ENCODE assay signal across 28 mouse cellular contexts in the genomic region with DNA sequence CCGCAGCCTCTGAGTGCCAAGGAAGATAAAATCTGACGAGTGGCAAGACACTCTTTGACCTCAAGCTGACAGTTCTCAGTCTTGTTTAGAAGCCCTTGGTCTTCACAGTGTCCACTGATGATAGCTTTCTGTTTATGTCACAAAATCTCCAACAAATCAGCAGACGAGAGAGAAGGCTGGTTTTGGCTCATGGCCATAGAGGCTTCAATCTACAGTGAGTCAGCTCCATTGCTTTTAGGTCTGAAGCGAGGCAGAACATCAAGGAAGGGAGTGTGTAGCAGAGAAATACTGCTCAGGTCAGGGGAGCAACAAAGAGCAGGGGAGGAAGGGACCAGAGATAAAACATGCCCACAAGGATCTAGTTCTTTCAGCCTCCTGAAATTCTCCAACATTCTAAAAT. TPM values are rescaled to one million over a fixed set of nuclear protein-coding genes. Genes with fewer than 3 reads are reported as not detected.
A peak's percentile ranks its signal among the peaks of the same experiment; 100 is the strongest.
DNase-seq lines count a peak whose midpoint lies in the region; ATAC-seq and TF ChIP-seq lines count a peak whose summit lies in the region.
"Had no signal": no experiment of that assay in that cellular context is flagged by ENCODE, and none has a peak within 500 bp of the region (broad histone marks: within the 10 kb centered on the region; RNA-seq: fewer than 3 reads in every experiment).

No protein-coding gene starts in this region.

- no peak for TF ChIP-seq EP300 in lung, postnatal 0 days (IDR thresholded peaks at IDR 0.05)

- H3K36me3 ChIP-seq in lung, postnatal 0 days (ENCODE audit: insufficient read depth, low read length) = no peaks in the 10 kb centered on the region
- no peaks in the 10 kb centered on the region for H3K36me3 ChIP-seq in forebrain, embryonic 13.5 days (ENCODE audit: poor library complexity, severe bottlenecking)
- H3K36me3 ChIP-seq: hindbrain, embryonic 10.5 days; hindbrain, embryonic 15.5 days; kidney, embryonic 15.5 days; limb, embryonic 12.5 days; liver, embryonic 15.5 days; midbrain, embryonic 12.5 days; neural tube, embryonic 13.5 days had no signal

- no peaks in the 10 kb centered on the region for H3K27me3 ChIP-seq in lung, postnatal 0 days (replicated peaks; ENCODE audit: insufficient read depth, low read length)
- H3K27me3 ChIP-seq in forebrain, embryonic 13.5 days = no peaks in the 10 kb centered on the region
- H3K27me3 ChIP-seq: hindbrain, embryonic 15.5 days; kidney, embryonic 15.5 days; limb, embryonic 12.5 days; liver, embryonic 15.5 days; midbrain, embryonic 12.5 days; neural tube, embryonic 13.5 days had no signal

- WGBS in lung, postnatal 0 days = 34% methylated on average over 4 of the region's 4 CpGs
- WGBS in forebrain, embryonic 13.5 days = 72% methylated on average over 4 of the region's 4 CpGs

- DNase-seq in adrenal gland, postnatal 10 days = peak; percentile 23
- DNase-seq in adrenal gland, postnatal 25 days = no peak
- DNase-seq in lung, postnatal 0 days (ENCODE audit: low spot score) = peak; percentile 50
- DNase-seq in lung, postnatal 36 days = no peak
- peak; percentile 29 for DNase-seq in 416B (ENCODE audit: low read depth)
- DNase-seq in urinary bladder, postnatal 14 days (ENCODE audit: low spot score) = no peak
- DNase-seq: cerebellum, adult 2 months; cerebellum, postnatal 25 days; heart, adult 2 months; heart, postnatal 14 days; kidney, adult 11 months; kidney, postnatal 25 days; right cerebral cortex, postnatal 4 days; thymus, adult 18-20 months; thymus, postnatal 36 days had no signal

- H3K9ac ChIP-seq in lung, postnatal 0 days (replicated peaks; ENCODE audit: low read depth) = no peak overlapping the region
- no peak overlapping the region for H3K9ac ChIP-seq in forebrain, embryonic 13.5 days
- H3K9ac ChIP-seq: hindbrain, embryonic 15.5 days; kidney, embryonic 15.5 days; limb, embryonic 12.5 days; liver, embryonic 15.5 days; midbrain, embryonic 12.5 days; neural tube, embryonic 13.5 days had no signal

- 0 out of 2 replicates have a peak, but pooled peaks cover 4% of the 10 kb centered on the region for H3K4me1 ChIP-seq in lung, postnatal 0 days (ENCODE audit: insufficient read depth, low read depth, low read length)
- no peaks in the 10 kb centered on the region for H3K4me1 ChIP-seq in forebrain, embryonic 13.5 days
- H3K4me1 ChIP-seq: kidney, embryonic 15.5 days; limb, embryonic 12.5 days had no signal

- no peaks in the 10 kb centered on the region for H3K9me3 ChIP-seq in lung, postnatal 0 days (ENCODE audit: low read length)
- no peaks in the 10 kb centered on the region for H3K9me3 ChIP-seq in forebrain, embryonic 13.5 days (replicated peaks)
- H3K9me3 ChIP-seq: hindbrain, embryonic 10.5 days; hindbrain, embryonic 15.5 days; kidney, embryonic 15.5 days; liver, embryonic 15.5 days; midbrain, embryonic 12.5 days; neural tube, embryonic 13.5 days had no signal

- H3K27ac ChIP-seq in lung, postnatal 0 days (ENCODE audit: low read length) = no peak overlapping the region
- no peak overlapping the region for H3K27ac ChIP-seq in forebrain, embryonic 13.5 days
- H3K27ac ChIP-seq: heart, adult 2 months; hindbrain, embryonic 10.5 days; hindbrain, embryonic 15.5 days; kidney, embryonic 15.5 days; limb, embryonic 12.5 days; liver, embryonic 15.5 days; midbrain, embryonic 12.5 days; neural tube, embryonic 13.5 days; stomach, postnatal 0 days had no signal

- ATAC-seq in lung, postnatal 0 days = peak; percentile 23; the same call in 1 of the 2 replicates
- peak; percentile 27; the same call in 1 of the 2 replicates for ATAC-seq in megakaryocyte, adult 5-6 weeks (ENCODE audit: poor library complexity, severe bottlenecking)
- no peak for ATAC-seq in forebrain, embryonic 13.5 days
- ATAC-seq: forebrain, embryonic 14.5 days; inflammation-experienced regulatory T-cells, adult 6 months had no signal

- H3K4me3 ChIP-seq in lung, postnatal 0 days (ENCODE audit: low read depth, low read length) = no peak overlapping the region
- no peak overlapping the region for H3K4me3 ChIP-seq in forebrain, embryonic 13.5 days
- H3K4me3 ChIP-seq: heart, adult 2 months; hindbrain, embryonic 10.5 days; hindbrain, embryonic 15.5 days; kidney, embryonic 15.5 days; limb, embryonic 12.5 days; liver, embryonic 15.5 days; midbrain, embryonic 12.5 days; myocyte; neural tube, embryonic 13.5 days had no signal

- TF ChIP-seq CTCF in lung, postnatal 0 days (IDR thresholded peaks at IDR 0.05) = no peak

- H3K4me2 ChIP-seq in lung, postnatal 0 days (replicated peaks; ENCODE audit: low read depth, low read length) = no peak overlapping the region
- no peak overlapping the region for H3K4me2 ChIP-seq in forebrain, embryonic 13.5 days
- H3K4me2 ChIP-seq: hindbrain, embryonic 15.5 days; kidney, embryonic 15.5 days; limb, embryonic 12.5 days; liver, embryonic 15.5 days; midbrain, embryonic 12.5 days; neural tube, embryonic 13.5 days had no signal

RNA-seq across cellular contexts. Expression of gene Emp1, which starts 45.0 kb away (rescaled TPM):
- 10 to 100 TPM; 89.8 to 92.9 TPM for total RNA-seq in adrenal gland, postnatal 10 days (2021)
- total RNA-seq in adrenal gland, postnatal 25 days (2021) = 29.8 and 31.3 TPM in 2 replicates
- polyA plus RNA-seq in lung, postnatal 0 days (2015; fragmentation: Nextera tagmentation; extraction: Ambion mirVana) = 127 and 136 TPM in 2 replicates
- total RNA-seq in megakaryocyte, adult 5-6 weeks (2015) = 0.80 and 0.83 TPM in 2 replicates
- 2.2 and 3.0 TPM in 2 replicates for total RNA-seq in megakaryocyte, adult 5-6 weeks (2017)
- polyA plus RNA-seq in forebrain, embryonic 13.5 days (2015; fragmentation: Nextera tagmentation; extraction: Ambion mirVana) = 3.9 and 5.0 TPM in 2 replicates

Comparison
In these comparisons a context has a peak if more than half of its experiments do, and no peak if none do; other contexts are left out.
1. DNase-seq: peak in adrenal gland, postnatal 10 days (single experiment), lung, postnatal 0 days (single experiment) and 416B (single experiment); none in adrenal gland, postnatal 25 days (single experiment), lung, postnatal 36 days (single experiment) and urinary bladder, postnatal 14 days (single experiment).